Mouse (Mus musculus) CH12.LX (cell line): ENCODE data around the gene Gne. TPM values are rescaled to one million over a fixed set of nuclear protein-coding genes. Genes with fewer than 3 reads are reported as not detected.

Experiments
- DNase-seq: peaks from one replicate; pipeline ENCODE4 v3.0.0-alpha.2; 2013; ENCODE audit errors: extremely low read depth
- H3K27ac ChIP-seq: 2 replicates; pipeline ENCODE4 v1.5.1; 2012; ENCODE audit warnings: low read depth, mild to moderate bottlenecking, control low read depth, moderate library complexity; ENCODE audit not compliant: insufficient read depth
- H3K27me3 ChIP-seq: replicated peaks from 2 replicates; pipeline ENCODE3; 2012; ENCODE audit warnings: inconsistent platforms
- H3K36me3 ChIP-seq, 2 experiments: replicated peaks in 1 of 2; 2 replicates each; pipeline versions ENCODE3 to v1.6.1; 2012; ENCODE audit warnings: inconsistent platforms in 1 of 2, low read length in 1 of 2, mild to moderate bottlenecking in 1 of 2, mixed read lengths in 1 of 2, moderate library complexity in 1 of 2; ENCODE audit not compliant: control insufficient read depth in 1 of 2, insufficient read depth in 1 of 2
- H3K4me1 ChIP-seq, 2 experiments: 2 replicates each; pipeline ENCODE4 v1.6.1; 2012; ENCODE audit warnings: inconsistent platforms in 1 of 2, moderate library complexity in 1 of 2; ENCODE audit not compliant: insufficient read depth in 2 of 2, control insufficient read depth in 1 of 2
- H3K4me2 ChIP-seq: 2 replicates; pipeline ENCODE4 v1.6.1; 2012; ENCODE audit warnings: low read depth, mild to moderate bottlenecking, control low read depth; ENCODE audit not compliant: poor library complexity, insufficient read depth, severe bottlenecking
- H3K4me3 ChIP-seq, 3 experiments: fragments of 150-350 bp in 1 of 3; sonication (generic) in 1 of 3; replicated peaks in 1 of 3; 2 replicates each; pipeline versions ENCODE3 to v1.5.1; 2011 to 2012; ENCODE audit warnings: low read depth in 2 of 3, low read length in 2 of 3, mild to moderate bottlenecking in 2 of 3, moderate library complexity in 2 of 3, control low read depth in 1 of 3, improper control_type of control experiment in 1 of 3, inconsistent platforms in 1 of 3, mixed read lengths in 1 of 3; ENCODE audit not compliant: poor library complexity in 1 of 3
- H3K79me2 ChIP-seq: replicated peaks from 2 replicates; pipeline ENCODE4 v1.6.1; 2012; ENCODE audit warnings: mild to moderate bottlenecking, moderate library complexity; ENCODE audit not compliant: control insufficient read depth, poor library complexity, insufficient read depth, severe bottlenecking; ENCODE audit errors: extremely low read depth
- H3K9ac ChIP-seq: 2 replicates; pipeline ENCODE4 v1.6.1; 2012; ENCODE audit warnings: low read depth, mild to moderate bottlenecking, control low read depth, moderate library complexity; ENCODE audit not compliant: insufficient read depth
- H3K9me3 ChIP-seq: replicated peaks from 2 replicates; pipeline ENCODE3; 2012; ENCODE audit warnings: low read length, inconsistent platforms, mixed read lengths
- BHLHE40 ChIP-seq: IDR thresholded peaks from 2 replicates; pipeline ENCODE4 v1.6.1; 2011; ENCODE audit warnings: mild to moderate bottlenecking, low read depth, low read length, improper control_type of control experiment
- CTCF ChIP-seq, 2 experiments: IDR thresholded peaks in 1 of 2; conservative IDR thresholded peaks in 1 of 2; 2 replicates each; pipeline ENCODE4 v1.5.1; 2011 to 2012; ENCODE audit warnings: low read depth in 2 of 2, low read length in 2 of 2, improper control_type of control experiment in 1 of 2, inconsistent platforms in 1 of 2, mild to moderate bottlenecking in 1 of 2, moderate library complexity in 1 of 2
- EP300 ChIP-seq: IDR thresholded peaks from 2 replicates; pipeline ENCODE4 v1.6.1; 2011; ENCODE audit warnings: low read length, improper control_type of control experiment
- ETS1 ChIP-seq: conservative IDR thresholded peaks from 2 replicates; pipeline ENCODE4 v1.6.1; 2012; ENCODE audit warnings: low read depth, mild to moderate bottlenecking, inconsistent platforms, low read length, improper control_type of control experiment, moderate library complexity
- HCFC1 ChIP-seq: IDR thresholded peaks from 2 replicates; pipeline ENCODE4 v1.6.1; 2012; ENCODE audit warnings: low read depth, mild to moderate bottlenecking, inconsistent platforms, low read length, improper control_type of control experiment
- IRF4 ChIP-seq: IDR thresholded peaks from 2 replicates; pipeline ENCODE4 v1.6.1; 2014; ENCODE audit warnings: low read depth, mild to moderate bottlenecking, inconsistent platforms, low read length, improper control_type of control experiment
- JUN ChIP-seq: IDR thresholded peaks from 2 replicates; pipeline ENCODE4 v1.6.1; 2011; ENCODE audit warnings: low read depth, mild to moderate bottlenecking, low read length, improper control_type of control experiment, moderate library complexity; ENCODE audit not compliant: insufficient read depth
- MAFK ChIP-seq: IDR thresholded peaks from 2 replicates; pipeline ENCODE4 v1.6.1; 2011; ENCODE audit warnings: low read length, improper control_type of control experiment; ENCODE audit not compliant: insufficient replicate concordance
- MAX ChIP-seq: IDR thresholded peaks from 2 replicates; pipeline ENCODE4 v1.6.1; 2011; ENCODE audit warnings: low read length, improper control_type of control experiment
- MEF2A ChIP-seq: IDR thresholded peaks from 2 replicates; pipeline ENCODE4 v1.6.1; 2014; ENCODE audit warnings: low read depth, mild to moderate bottlenecking, inconsistent platforms, low read length, improper control_type of control experiment, borderline replicate concordance
- MXI1 ChIP-seq: IDR thresholded peaks from 2 replicates; pipeline ENCODE4 v1.6.1; 2011; ENCODE audit warnings: mild to moderate bottlenecking, low read depth, low read length, improper control_type of control experiment
- MYC ChIP-seq: IDR thresholded peaks from 2 replicates; pipeline ENCODE4 v1.6.1; 2011; ENCODE audit warnings: low read depth, mild to moderate bottlenecking, improper control_type of control experiment, low read length
- NELFE ChIP-seq: IDR thresholded peaks from 2 replicates; pipeline ENCODE4 v1.6.1; 2011; ENCODE audit warnings: low read depth, low read length, improper control_type of control experiment
- PAX5 ChIP-seq: IDR thresholded peaks from 2 replicates; pipeline ENCODE4 v1.6.1; 2012; ENCODE audit warnings: low read length, inconsistent platforms, mixed read lengths
- POLR2A ChIP-seq: IDR thresholded peaks from 2 replicates; pipeline ENCODE4 v1.6.1; 2011; ENCODE audit warnings: low read depth, mild to moderate bottlenecking, improper control_type of control experiment, low read length
- POLR2AphosphoS2 ChIP-seq: IDR thresholded peaks from 2 replicates; pipeline ENCODE4 v1.6.1; 2011; ENCODE audit warnings: low read depth, low read length, improper control_type of control experiment
- TBP ChIP-seq: conservative IDR thresholded peaks from 2 replicates; pipeline ENCODE4 v1.6.1; 2011; ENCODE audit warnings: low read depth, low read length, improper control_type of control experiment
- TCF12 ChIP-seq: IDR thresholded peaks from 2 replicates; pipeline ENCODE4 v1.6.1; 2014; ENCODE audit warnings: low read depth, mild to moderate bottlenecking, inconsistent platforms, low read length, improper control_type of control experiment
- UBTF ChIP-seq: IDR thresholded peaks from 2 replicates; pipeline ENCODE4 v1.6.1; 2012; ENCODE audit warnings: low read depth, mild to moderate bottlenecking, inconsistent platforms, low read length, improper control_type of control experiment, moderate library complexity
- USF2 ChIP-seq: conservative IDR thresholded peaks from 2 replicates; pipeline ENCODE4 v1.6.1; 2011; ENCODE audit warnings: low read depth, low read length, improper control_type of control experiment
- ZC3H11A ChIP-seq: IDR thresholded peaks from 2 replicates; pipeline ENCODE4 v1.6.1; 2012; ENCODE audit warnings: low read depth, mild to moderate bottlenecking, inconsistent platforms, low read length, improper control_type of control experiment
- ZKSCAN1 ChIP-seq: IDR thresholded peaks from 2 replicates; pipeline ENCODE4 v1.6.1; 2012; ENCODE audit warnings: low read depth, inconsistent platforms, low read length, improper control_type of control experiment, borderline replicate concordance
- ZNF384 ChIP-seq: IDR thresholded peaks from 2 replicates; pipeline ENCODE4 v1.6.1; 2012; ENCODE audit warnings: low read depth, low read length, improper control_type of control experiment, inconsistent platforms
- dilution Hi-C: fragments of 300-500 bp; cut with MboI; formaldehyde crosslinking; loops from 2 replicates; pipeline ENCODE4 v1.14.3; 2020; ENCODE audit warnings: low sequenced_read_pairs; ENCODE audit not compliant: extremely low pct_unique_long_range_greater_than_20kb, extremely low pct_ligation_motif_present
- in situ Hi-C: fragments of 300-500 bp; cut with MboI; formaldehyde crosslinking; loops from 3 replicates; pipeline ENCODE4 v1.14.3; 2019; ENCODE audit warnings: low sequenced_read_pairs, low pct_ligation_motif_present, low pct_unique_long_range_greater_than_20kb, mixed read lengths
- polyA plus RNA-seq: library from polyadenylated mRNA; unstranded; fragments of >175 nt; gene quantifications from 2 replicates; pipeline ENCODE4 v1.2.1, GENCODE M21; 2012; ENCODE audit warnings: low read depth; ENCODE audit not compliant: insufficient read length
- total RNA-seq, 2 experiments: library from RNA; depleted of rRNA; stranded (reverse); fragments of 300-350 nt in 1 of 2; fragments of >200 nt in 1 of 2; gene quantifications; 2 replicates each; pipeline ENCODE4 v1.2.3; 2012 to 2014

The Gne gene
- total and polyA plus RNA-seq, 3 experiments, result 34.4 to 37.1 (median 35.3) TPM

- Histone ChIP-seq H3K9ac (no peak overlapping the region), H3K4me2 (no peak overlapping the region), H3K27me3 (no peaks in the 10 kb centered on the region), H3K79me2 (peaks cover 84% of the 10 kb centered on the region), H3K9me3 (no peaks in the 10 kb centered on the region), H3K27ac (no peak overlapping the region), H3K36me3 (peaks cover 35 to 74% of the 10 kb centered on the region in 2 experiments), H3K4me3 (no peak overlapping the region), H3K4me1 (peaks cover 6 to 44% of the 10 kb centered on the region in 2 experiments; a peak in 3 of 4 replicates)
- dilution Hi-C loops (no loop called here), in situ Hi-C loops (no loop called here)
- TF ChIP-seq CTCF (conservative IDR thresholded peaks at IDR 0.05 in 1 of 2, IDR thresholded peaks at IDR 0.05 in 1 of 2; ENCODE audit: low read depth in 2 of 2, low read length in 2 of 2) (no peak), POLR2AphosphoS2 (no peak), MXI1 (no peak), ZC3H11A (no peak), MAFK (no peak), ZKSCAN1 (no peak)
- DNase-seq, result no peak
Observed at GRCm38 (mm10) chr4:44016791-44017190, 67.2 kb downstream of the Gne start.

GRCm38 (mm10) chr4:44016071-44016470 lies 67.9 kb downstream of the Gne start:
- peaks cover 28 to 67% of the 10 kb centered on the region in 2 experiments for H3K36me3 ChIP-seq
- in situ Hi-C loops, result no loop called here

More at GRCm38 (mm10) chr4:44016071-44016470, 67.9 kb downstream of the Gne start:
- H3K27ac ChIP-seq, result peak overlapping the region; percentile 21; the same call in 1 of the 2 replicates
- H3K79me2 ChIP-seq, result peaks cover 81% of the 10 kb centered on the region
- H3K9me3 ChIP-seq, result no peaks in the 10 kb centered on the region
- no peaks in the 10 kb centered on the region for H3K27me3 ChIP-seq
- no peak for TF ChIP-seq NELFE
- TF ChIP-seq EP300, result peak; percentile 65
- no peak for TF ChIP-seq ZNF384
- 0 out of 2 replicates have a peak, but pooled peaks have one; percentile 44 for TF ChIP-seq MYC
- TF ChIP-seq HCFC1, result no peak
- TF ChIP-seq PAX5, result no peak
- no peak for TF ChIP-seq TBP
- TF ChIP-seq MEF2A, result peak; percentile 62; the same call in 1 of the 2 replicates
- TF ChIP-seq UBTF, result 0 out of 2 replicates have a peak, but pooled peaks have one; percentile 18
- TF ChIP-seq USF2, result no peak
- TF ChIP-seq TCF12, result peak; percentile 13; the same call in 1 of the 2 replicates
- TF ChIP-seq MAFK, result no peak
- TF ChIP-seq POLR2A, result no peak
- no peak for TF ChIP-seq ZKSCAN1
- TF ChIP-seq ETS1, result peak; percentile 43; the same call in 1 of the 2 replicates
- TF ChIP-seq IRF4, result peak; percentile 44; the same call in 1 of the 2 replicates
- 0 out of 2 replicates have a peak, but pooled peaks have one; percentile 19 for TF ChIP-seq MAX
- TF ChIP-seq BHLHE40, result peak; percentile 44
- TF ChIP-seq JUN, result no peak
- TF ChIP-seq, all 38 proteins: peak for 9
- Histone ChIP-seq H3K4me1 (peaks cover 6 to 43% of the 10 kb centered on the region in 2 experiments; a peak in 3 of 4 replicates), H3K4me3 (peak overlapping the region in 1 of 3 experiments; percentile 22), H3K4me2 (peak overlapping the region; percentile 96; the same call in 1 of the 2 replicates), H3K9ac (0 out of 2 replicates have a peak overlapping the region, but pooled peaks have one; percentile 1)
- peak; percentile 49 for DNase-seq
- dilution Hi-C loops, result no loop called here
